Mouse (Mus musculus) cerebellum, adult 11-12 months (tissue): ENCODE measurements around the gene Inka2.

Experiments
- DNase-seq: peaks from one replicate; pipeline ENCODE4 v3.0.0; 2022

Inka2 gene

GRCm38 (mm10) chr3:105732360-105732759, 28.0 kb downstream of the Inka2 start:
- no peak for DNase-seq

DNA sequence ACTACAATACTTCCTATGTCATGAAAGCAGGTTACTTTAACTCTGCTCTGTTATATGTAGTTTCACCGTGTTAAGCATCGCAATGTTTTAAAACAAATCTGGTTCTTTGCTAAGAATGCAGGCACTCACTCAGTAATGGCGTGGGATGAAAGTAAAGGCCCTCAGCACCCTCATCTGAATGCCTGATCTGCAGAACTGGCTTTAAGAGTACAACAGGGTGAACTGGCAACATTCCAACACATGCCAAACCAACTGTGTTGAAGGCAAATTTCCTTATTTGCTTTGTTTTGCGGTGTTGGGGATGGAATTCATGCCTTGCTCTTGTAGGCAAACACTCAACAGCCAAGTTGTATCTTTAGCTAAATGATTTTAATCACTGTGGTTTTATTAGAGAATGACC, 29.1 kb downstream of the Inka2 start:
- DNase-seq = no peak

DNA sequence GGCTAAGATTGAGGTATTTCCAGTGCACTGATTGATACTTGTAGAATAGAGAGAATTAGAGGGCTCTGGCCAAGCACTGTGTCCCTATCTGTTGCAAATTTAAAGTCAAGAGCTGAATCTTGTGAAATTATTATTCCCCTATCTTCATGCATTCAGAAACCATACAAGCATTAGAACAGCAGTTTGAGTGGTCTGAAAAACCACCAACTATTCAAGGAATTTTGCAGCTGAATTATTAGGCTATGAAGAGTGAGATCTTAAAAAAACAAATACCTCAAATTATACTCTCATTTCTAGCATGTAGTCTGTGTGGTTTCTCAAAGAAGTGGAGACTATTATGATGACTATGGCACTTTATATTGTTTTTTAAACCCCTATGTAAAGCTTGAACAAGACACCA, 30.9 kb downstream of the Inka2 start:
- no peak for DNase-seq

- no peak for DNase-seq
Observed at GRCm38 (mm10) chr3:105736148-105736547, 31.7 kb downstream of the Inka2 start.

DNA sequence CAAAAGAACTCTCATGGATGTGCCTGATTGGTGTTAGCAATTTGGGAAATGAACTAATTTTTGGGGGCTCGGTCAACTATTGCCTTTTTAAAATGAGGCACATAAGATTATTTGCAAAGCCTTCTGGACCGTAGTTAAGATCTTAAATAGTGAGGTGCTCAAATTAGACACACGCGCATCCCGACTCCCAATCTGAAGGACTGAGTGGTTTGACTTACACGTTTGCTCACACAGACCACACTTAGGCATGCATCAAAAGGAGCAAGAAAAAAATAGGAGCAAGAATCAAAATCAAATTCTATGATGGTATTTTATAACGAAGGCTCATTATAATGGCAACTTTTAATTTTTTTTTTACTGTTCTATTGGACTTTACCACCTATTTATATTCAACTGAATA, 32.7 kb downstream of the Inka2 start:
- DNase-seq = no peak

- DNase-seq = no peak
Observed at GRCm38 (mm10) chr3:105737666-105738065, 33.3 kb downstream of the Inka2 start.

GRCm38 (mm10) chr3:105746542-105746941, 42.1 kb downstream of the Inka2 start:
- no peak for DNase-seq

DNA sequence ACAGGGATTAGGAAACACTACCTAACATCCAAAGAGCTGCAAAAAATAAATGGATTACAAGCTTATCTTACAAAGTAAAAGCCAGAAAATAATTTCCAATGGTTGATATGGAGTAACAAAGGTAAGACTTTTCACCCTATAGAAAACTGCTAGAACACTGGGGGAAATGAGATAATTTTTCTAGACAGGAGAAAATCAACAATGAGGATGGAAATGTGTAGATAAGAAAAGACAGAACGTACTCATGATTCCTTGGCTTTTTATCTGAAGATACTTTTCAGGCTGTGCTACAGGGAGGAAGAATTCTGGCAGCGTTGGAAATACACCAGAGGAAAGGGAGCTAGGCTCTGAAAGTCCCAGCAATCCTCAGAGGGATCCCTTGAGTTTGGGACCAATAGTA, 46.4 kb downstream of the Inka2 start:
- no peak for DNase-seq

DNA sequence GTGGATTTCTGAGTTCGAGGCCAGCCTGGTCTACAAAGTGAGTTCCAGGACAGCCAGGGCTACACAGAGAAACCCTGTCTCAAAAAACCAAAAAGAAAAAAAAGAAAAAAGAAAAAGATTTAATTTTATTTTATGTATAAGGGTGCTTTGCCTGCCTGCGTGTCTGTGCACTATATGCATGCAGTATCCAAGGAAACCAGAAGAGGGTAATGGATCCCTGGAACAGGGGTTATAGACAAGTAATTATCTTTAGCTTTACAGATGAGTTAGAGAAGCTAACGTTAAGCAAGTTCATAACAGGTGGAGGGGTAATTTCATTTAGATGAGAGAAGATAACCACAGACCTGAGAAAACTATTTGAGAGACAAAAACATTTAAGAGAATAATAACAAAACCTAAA, 49.8 kb downstream of the Inka2 start:
- DNase-seq = no peak

GRCm38 (mm10) chr3:105755123-105755522, 50.7 kb downstream of the Inka2 start:
- DNase-seq = no peak

GRCm38 (mm10) chr3:105756505-105756904, 52.1 kb downstream of the Inka2 start:
- DNase-seq = no peak

DNA sequence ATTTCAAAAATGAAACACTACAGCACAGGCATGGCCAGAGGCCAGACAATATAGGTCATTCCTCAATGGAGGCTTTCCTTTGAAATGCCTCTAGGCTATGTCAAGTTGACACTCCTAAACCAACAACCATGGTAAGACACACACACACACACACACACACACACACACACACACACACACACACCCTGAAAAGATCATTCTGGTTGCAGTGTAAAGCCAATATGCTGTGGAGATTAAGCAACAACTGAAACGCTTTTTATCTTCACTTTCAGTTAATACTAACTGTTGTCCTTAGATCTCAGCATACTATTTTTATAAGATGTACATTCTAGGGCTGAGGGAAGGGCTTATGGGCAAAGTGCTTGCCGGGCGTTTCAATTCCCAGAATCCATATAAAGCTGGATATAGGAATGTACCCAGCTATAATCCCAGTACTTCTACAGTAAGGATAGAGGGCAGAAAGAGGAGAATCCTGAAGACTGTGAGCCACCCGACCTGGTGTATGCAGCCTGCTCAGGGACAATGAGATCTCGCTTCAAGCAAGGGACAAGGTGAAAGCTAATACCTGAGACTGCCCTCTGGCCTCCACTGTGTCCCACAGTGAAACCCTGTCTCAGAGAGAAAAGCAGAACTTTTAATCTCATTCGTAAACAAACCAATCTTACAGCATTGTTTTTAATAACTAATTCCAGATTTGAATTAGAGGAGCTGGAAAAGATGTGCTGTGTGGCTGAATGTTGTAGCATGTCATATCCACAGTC, 53.1 kb downstream of the Inka2 start:
- DNase-seq = no peak

DNA sequence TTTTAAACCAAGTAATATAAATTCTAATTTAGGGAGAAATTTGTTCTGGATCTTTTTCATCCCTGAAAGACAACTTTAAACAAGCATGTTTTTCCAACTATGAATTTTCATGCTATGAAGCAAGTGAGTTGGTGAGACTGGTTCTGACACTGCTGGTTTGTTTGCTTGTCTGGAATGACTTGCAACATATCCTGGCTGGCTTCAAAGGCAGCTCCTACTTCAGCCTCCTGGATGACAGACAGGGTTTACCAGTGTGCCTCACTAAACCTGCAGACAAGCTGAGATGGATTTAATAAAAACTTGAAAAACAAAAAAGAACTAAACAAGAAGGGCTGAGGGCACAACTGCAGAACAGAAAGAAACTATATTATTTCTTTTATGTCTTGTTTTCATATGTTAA, 53.7 kb downstream of the Inka2 start:
- no peak for DNase-seq

DNA sequence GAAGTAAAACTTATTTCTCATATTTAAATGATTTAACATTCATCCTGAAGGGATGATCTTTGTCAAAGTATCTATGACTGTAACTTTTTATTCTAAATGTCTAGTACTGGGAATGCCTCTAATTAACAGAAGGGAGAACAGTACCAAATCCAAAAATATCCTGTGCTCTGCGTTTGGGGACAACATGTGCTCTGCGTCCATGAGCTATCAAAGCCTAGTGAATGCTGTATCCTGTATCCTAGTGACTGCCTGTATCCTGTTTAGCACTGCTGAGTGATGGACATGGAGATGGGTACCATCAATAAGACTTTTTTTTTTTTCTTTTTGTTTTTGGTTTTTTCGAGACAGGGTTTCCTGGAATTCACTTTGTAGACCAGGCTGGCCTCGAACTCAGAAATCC, 54.3 kb downstream of the Inka2 start:
- DNase-seq = no peak

DNA sequence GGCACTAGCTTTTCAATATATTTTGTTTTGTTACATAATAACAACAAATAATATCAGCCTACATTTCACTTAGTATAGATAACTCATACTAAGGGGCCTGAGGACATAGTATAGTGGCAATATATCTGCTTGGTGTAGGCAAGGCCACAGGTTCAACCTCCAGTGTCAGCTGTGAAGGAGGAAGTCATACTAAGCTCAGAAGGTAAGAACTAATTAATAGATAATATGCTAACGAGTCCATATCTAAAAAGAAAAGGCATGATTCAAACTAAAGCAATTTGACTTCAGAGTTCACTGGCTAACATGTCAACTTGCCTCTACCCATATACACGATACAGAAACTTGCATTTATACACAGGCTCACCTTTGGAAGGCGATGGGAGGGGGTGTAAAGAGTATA, 55.7 kb downstream of the Inka2 start:
- DNase-seq = no peak

GRCm38 (mm10) chr3:105763132-105763851, 58.9 kb downstream of the Inka2 start:
- DNase-seq = no peak

GRCm38 (mm10) chr3:105768529-105768928, 64.1 kb downstream of the Inka2 start:
- DNase-seq = no peak

DNA sequence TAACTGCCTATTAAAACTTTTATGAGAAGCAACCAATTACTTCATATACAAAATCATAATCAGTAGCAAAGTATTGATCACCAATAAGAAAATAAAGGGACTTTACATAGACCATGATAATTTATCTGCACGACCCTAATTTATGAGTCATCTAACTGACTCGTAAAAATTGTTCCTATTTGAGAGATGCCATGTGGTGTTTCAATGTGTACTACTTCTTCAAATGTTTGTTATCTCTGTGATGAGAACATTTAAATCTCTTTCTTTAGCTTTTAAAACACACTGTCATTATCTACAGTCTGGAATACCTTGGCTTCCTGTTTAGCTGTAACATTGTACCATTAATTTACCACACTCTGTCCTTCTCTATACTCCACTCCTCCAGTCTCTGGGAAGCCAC, 65.0 kb downstream of the Inka2 start:
- no peak for DNase-seq
